Mouse (Mus musculus) heart, embryonic 14.5 days (tissue): ENCODE results near the gene Pde7b. TPM values are rescaled to one million over a fixed set of nuclear protein-coding genes. Genes with fewer than 3 reads are reported as not detected.

ENCODE experiments used
- ATAC-seq: fragments of 200-750 bp; cut with Nextera tagmentation; 2 replicates; pipeline ENCODE4 v1.8.0; 2017; ENCODE audit warnings: low read depth, moderate TSS enrichment; ENCODE audit not compliant: insufficient number of reproducible peaks, insufficient read depth, low FRiP score
- H3K27ac ChIP-seq, 2 experiments: fragments of 200-500 bp in 1 of 2; fragments of 300-500 bp in 1 of 2; sonication (generic) in 1 of 2; replicated peaks in 1 of 2; 2 replicates each; pipeline ENCODE4 v1.5.1; 2012 to 2014; ENCODE audit warnings: low read depth in 2 of 2, low read length in 2 of 2, control low read depth in 1 of 2, mild to moderate bottlenecking in 1 of 2, mixed read lengths in 1 of 2; ENCODE audit not compliant: control insufficient read depth in 1 of 2, insufficient read depth in 1 of 2
- H3K27me3 ChIP-seq: fragments of 300-500 bp; sonication (generic); 2 replicates; pipeline ENCODE4 v1.6.1; 2014; ENCODE audit warnings: mild to moderate bottlenecking, low read length, control low read depth; ENCODE audit not compliant: control insufficient read depth, insufficient read depth
- H3K36me3 ChIP-seq: fragments of 300-500 bp; sonication (generic); 2 replicates; pipeline ENCODE4 v1.6.1; 2014; ENCODE audit warnings: mild to moderate bottlenecking, control low read depth, low read length, mixed read lengths; ENCODE audit not compliant: control insufficient read depth, insufficient read depth
- H3K4me1 ChIP-seq, 2 experiments: fragments of 200-500 bp in 1 of 2; fragments of 300-500 bp in 1 of 2; sonication (generic) in 1 of 2; 2 replicates each; pipeline ENCODE4 v1.6.1; 2012 to 2014; ENCODE audit warnings: low read length in 2 of 2, control low read depth in 1 of 2, mixed read lengths in 1 of 2; ENCODE audit not compliant: control insufficient read depth in 2 of 2, insufficient read depth in 2 of 2
- H3K4me2 ChIP-seq: fragments of 300-500 bp; sonication (generic); 2 replicates; pipeline ENCODE4 v1.6.1; 2014; ENCODE audit warnings: mild to moderate bottlenecking, low read length
- H3K4me3 ChIP-seq, 2 experiments: fragments of 200-500 bp in 1 of 2; fragments of 300-500 bp in 1 of 2; sonication (generic) in 1 of 2; 2 replicates each; pipeline ENCODE4 v1.5.1; 2012 to 2014; ENCODE audit warnings: low read length in 2 of 2, mild to moderate bottlenecking in 2 of 2, control low read depth in 1 of 2, low read depth in 1 of 2, moderate library complexity in 1 of 2; ENCODE audit not compliant: control insufficient read depth in 1 of 2, insufficient read depth in 1 of 2
- H3K9ac ChIP-seq: fragments of 300-500 bp; sonication (generic); 2 replicates; pipeline ENCODE4 v1.6.1; 2014; ENCODE audit warnings: mild to moderate bottlenecking, low read length
- H3K9me3 ChIP-seq: fragments of 300-500 bp; sonication (generic); 2 replicates; pipeline ENCODE4 v1.6.1; 2016; ENCODE audit warnings: low read length, control low read depth; ENCODE audit not compliant: control insufficient read depth
- WGBS: fragments of 180-500 bp; shearing (Covaris S2); extraction: QIAGEN DNeasy Blood & Tissue Kit; methylation state at CpG from one replicate; pipeline ENCODE4 v1.1.7; 2014; 5-methylcytosine and 5-hydroxymethylcytosine counted together
- polyA plus RNA-seq: library from polyadenylated mRNA; unstranded; fragments of >200 nt; fragmentation: Nextera tagmentation; extraction: Ambion mirVana; gene quantifications from 2 replicates; pipeline ENCODE4 v1.2.1, GENCODE M21; 2014

Gene Pde7b
- polyA plus RNA-seq, 1 experiment from 2014 or later = 12.2 TPM

DNA sequence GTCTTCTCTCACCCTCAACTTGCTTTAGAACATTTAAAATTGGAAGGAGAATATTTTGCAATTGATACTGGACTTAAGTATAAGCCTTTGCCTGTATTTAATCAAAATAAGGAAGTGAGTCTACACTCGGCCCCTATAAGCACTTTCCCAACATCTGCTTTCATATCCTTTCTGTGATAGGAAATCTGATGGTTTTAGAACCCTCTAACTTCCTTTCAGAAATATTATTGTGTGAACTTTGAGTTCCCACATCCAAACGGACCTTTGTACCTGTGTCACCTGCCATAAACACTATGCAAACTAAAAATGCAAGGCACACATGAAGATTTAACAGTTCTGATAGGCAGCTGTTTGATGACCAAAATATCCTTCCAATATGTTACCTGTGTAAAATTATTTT lies 58.2 kb downstream of the Pde7b start:
- H3K4me3 ChIP-seq = no peak overlapping the region
- no peaks in the 10 kb centered on the region for H3K27me3 ChIP-seq
- H3K4me1 ChIP-seq = peaks cover 9 to 17% of the 10 kb centered on the region in 2 experiments
- H3K4me2 ChIP-seq = no peak overlapping the region
- no peaks in the 10 kb centered on the region for H3K9me3 ChIP-seq
- no peak overlapping the region for H3K27ac ChIP-seq
- H3K36me3 ChIP-seq = no peaks in the 10 kb centered on the region
- 52% methylated on average over 2 of the region's 2 CpGs for WGBS
- no peak overlapping the region for H3K9ac ChIP-seq
- ATAC-seq = no peak

DNA sequence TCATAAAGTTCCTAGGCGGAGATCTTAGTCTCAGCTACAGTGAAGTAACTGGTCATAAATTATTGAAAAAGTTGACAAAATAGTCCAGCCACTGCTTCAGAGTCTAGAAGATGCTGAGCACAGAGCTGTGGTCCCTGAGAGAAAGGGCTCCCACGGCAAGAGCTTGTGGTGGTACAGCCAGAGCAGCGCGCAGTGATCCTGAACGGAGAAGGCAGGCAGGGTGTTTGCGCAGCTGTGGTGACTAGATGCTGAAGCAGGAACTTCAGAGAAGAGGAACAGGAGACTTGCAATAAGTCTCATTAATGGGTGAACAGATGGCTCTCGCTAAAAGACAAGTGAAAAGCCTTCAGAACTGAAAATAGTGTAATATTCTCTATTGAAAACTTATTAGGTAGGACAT lies 61.9 kb downstream of the Pde7b start:
- Histone ChIP-seq H3K9ac (no peak overlapping the region), H3K27me3 (no peaks in the 10 kb centered on the region), H3K4me2 (no peak overlapping the region), H3K4me3 (no peak overlapping the region), H3K36me3 (no peaks in the 10 kb centered on the region), H3K4me1 (peaks cover 5 to 16% of the 10 kb centered on the region in 2 experiments), H3K27ac (no peak overlapping the region), H3K9me3 (no peaks in the 10 kb centered on the region)
- ATAC-seq = no peak
- 85% methylated on average over 7 of the region's 7 CpGs for WGBS

DNA sequence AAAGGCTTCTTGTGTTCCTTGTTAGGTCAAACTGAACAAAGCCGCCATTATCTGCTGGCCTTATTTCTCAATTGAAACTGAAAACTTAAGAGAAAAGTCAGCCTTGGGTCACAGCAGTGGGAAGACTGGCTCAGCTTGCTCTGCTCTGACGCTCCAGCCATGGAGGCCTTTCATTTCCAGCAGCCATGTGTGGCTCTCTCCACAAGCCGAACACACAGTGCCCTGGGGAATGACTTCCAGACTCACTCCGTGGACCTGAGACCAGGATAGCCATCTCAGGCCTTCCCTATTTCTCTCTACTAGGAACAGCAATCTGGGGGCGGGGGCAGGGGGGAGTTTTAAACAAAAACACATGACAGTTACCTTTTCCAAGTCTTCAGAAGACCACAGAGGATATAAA lies 63.2 kb downstream of the Pde7b start:
- H3K27me3 ChIP-seq = no peaks in the 10 kb centered on the region
- H3K9me3 ChIP-seq = no peaks in the 10 kb centered on the region
- no peaks in the 10 kb centered on the region for H3K36me3 ChIP-seq
- H3K4me2 ChIP-seq = no peak overlapping the region
- no peak overlapping the region for H3K4me3 ChIP-seq
- H3K27ac ChIP-seq = no peak overlapping the region
- no peak for ATAC-seq
- peaks cover 9 to 23% of the 10 kb centered on the region in 2 experiments for H3K4me1 ChIP-seq
- WGBS = 84% methylated on average over 5 of the region's 5 CpGs
- no peak overlapping the region for H3K9ac ChIP-seq

DNA sequence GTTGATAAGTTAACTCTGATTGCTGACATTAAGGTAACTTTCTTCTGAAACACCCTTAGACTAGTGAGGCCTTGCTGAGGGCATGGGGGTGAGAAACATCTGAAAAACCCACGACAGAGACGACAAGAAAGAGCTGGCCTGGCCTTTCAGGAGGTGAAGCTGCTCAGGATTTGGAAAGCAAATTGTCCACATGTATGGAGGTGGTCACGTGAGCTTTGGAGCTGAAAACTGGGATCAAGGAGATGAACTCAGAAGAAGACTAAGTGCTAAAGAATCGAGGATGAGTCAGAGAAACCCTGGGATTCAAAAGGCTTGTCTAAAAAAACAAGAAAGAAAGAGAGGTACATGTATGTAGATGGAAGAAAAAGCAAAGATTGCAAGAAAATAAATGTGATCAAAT lies 65.2 kb downstream of the Pde7b start:
- ATAC-seq = no peak
- no peak overlapping the region for H3K27ac ChIP-seq
- no peak overlapping the region for H3K4me2 ChIP-seq
- 77% methylated on average over 4 of the region's 4 CpGs for WGBS
- H3K9me3 ChIP-seq = no peaks in the 10 kb centered on the region
- no peaks in the 10 kb centered on the region for H3K36me3 ChIP-seq
- peaks cover 9 to 34% of the 10 kb centered on the region in 2 experiments for H3K4me1 ChIP-seq
- H3K27me3 ChIP-seq = no peaks in the 10 kb centered on the region
- H3K9ac ChIP-seq = no peak overlapping the region
- no peak overlapping the region for H3K4me3 ChIP-seq

DNA sequence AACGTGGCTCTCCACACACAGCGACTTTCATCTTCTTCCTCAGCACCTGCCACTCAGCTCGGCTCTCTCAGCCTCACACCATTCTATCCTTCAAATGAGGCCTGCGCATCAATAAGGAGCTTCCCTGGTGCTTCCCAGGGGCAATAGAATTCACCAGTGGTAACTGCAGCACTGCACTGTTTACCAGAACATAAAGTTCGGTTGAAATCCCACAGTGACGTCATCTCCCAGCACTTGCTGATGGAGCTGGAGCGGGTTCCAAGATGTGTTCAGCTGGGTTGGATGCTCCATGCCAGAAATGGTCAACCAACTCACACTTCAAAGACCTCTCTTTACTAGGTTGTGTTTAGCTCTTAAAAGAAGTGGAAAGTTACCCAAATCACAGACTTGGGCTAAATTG lies 65.6 kb downstream of the Pde7b start:
- H3K4me1 ChIP-seq = peaks cover 12 to 39% of the 10 kb centered on the region in 2 experiments
- WGBS = 81% methylated on average over 7 of the region's 7 CpGs
- H3K27ac ChIP-seq = no peak overlapping the region
- no peaks in the 10 kb centered on the region for H3K9me3 ChIP-seq
- no peaks in the 10 kb centered on the region for H3K27me3 ChIP-seq
- H3K4me3 ChIP-seq = no peak overlapping the region
- no peak overlapping the region for H3K4me2 ChIP-seq
- ATAC-seq = no peak
- H3K9ac ChIP-seq = no peak overlapping the region
- H3K36me3 ChIP-seq = no peaks in the 10 kb centered on the region

DNA sequence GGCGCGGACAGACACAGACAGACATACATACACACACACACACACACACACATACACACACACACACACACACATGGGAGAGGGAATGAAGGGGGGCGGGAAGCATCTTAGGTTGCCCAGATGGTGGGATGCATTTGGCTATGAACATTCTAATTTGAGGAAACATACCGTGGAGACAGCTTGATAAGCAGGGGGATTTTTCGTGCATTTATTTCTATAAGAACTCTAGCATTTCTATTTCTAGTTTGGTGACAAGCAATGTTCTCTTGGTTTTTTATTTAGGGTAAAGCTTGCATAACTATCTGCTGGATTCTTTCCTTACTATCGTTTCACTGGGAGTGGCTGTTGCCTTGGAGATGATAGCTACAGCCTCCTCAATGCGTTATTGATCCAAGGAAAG lies 66.2 kb downstream of the Pde7b start:
- no peak for ATAC-seq
- Histone ChIP-seq H3K27ac (no peak overlapping the region), H3K36me3 (no peaks in the 10 kb centered on the region), H3K4me1 (peaks cover 14 to 43% of the 10 kb centered on the region in 2 experiments), H3K9ac (no peak overlapping the region), H3K4me2 (no peak overlapping the region), H3K4me3 (no peak overlapping the region), H3K27me3 (no peaks in the 10 kb centered on the region), H3K9me3 (no peaks in the 10 kb centered on the region)
- 80% methylated on average over 7 of the region's 7 CpGs for WGBS

DNA sequence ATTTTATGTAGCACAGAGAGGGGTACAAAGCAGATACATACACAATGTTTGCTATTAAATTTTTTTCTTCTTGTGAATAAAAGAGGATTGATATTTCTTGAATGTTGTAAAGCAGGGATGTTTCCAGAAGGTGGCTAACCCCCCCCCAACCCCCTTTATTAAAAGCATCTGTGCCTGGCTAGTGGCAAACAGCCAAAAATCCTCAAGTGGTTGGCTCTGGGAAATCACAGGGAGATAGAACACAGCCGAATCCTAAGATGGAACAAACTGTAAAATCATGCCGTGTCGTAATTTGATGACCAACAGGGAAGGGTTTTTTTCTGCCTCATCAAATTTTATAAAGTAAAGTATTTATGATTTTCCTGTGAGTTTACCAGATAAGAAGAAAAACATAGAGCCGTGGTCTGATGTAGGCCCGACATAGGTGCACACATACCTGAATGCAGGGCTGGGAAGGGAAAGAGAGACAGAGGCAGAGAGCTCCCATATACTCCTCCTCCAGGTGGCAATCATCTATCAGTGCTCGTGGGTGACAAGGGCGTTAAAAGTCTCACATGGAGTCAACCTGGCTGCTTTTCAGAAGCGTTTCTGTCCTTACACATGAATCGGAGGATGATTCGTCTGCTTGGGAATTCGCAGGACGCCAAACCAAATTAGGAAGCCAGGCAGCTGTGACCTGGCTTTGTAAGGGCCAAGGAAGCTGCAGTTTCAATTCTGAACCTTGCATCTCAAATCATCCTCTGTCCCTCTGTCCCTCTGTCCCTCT lies 67.4 kb downstream of the Pde7b start:
- H3K27me3 ChIP-seq = no peaks in the 10 kb centered on the region
- H3K4me3 ChIP-seq = peak overlapping the region; percentile 5 to 8; a peak in 1 of 4 replicates
- 23% methylated on average over 12 of the region's 12 CpGs for WGBS
- H3K27ac ChIP-seq = peak overlapping the region; percentile 82 to 84
- peak overlapping the region; percentile 66 for H3K9ac ChIP-seq
- peak overlapping the region; percentile 62 for H3K4me2 ChIP-seq
- H3K9me3 ChIP-seq = no peaks in the 10 kb centered on the region
- H3K4me1 ChIP-seq = peaks cover 14 to 43% of the 10 kb centered on the region in 2 experiments
- no peaks in the 10 kb centered on the region for H3K36me3 ChIP-seq
- no peak for ATAC-seq

DNA sequence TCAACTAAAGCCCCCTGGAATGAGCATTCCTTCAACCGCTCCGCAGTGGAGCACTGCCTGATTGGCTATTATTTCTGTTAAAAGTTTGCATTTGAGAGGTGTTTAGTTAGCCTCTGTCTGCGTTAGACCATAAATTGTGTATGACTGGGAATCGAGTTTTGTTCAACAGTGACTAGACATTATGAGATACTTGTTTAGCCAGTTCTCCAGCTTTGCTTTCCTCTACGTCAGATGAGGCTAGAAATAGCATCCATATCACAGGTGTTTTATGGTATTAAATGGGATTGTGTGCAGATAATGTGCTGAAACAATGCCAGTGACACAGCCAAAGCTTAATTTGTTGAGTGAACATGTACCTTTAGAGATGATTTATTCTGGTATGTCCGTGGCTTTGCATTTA lies 70.3 kb downstream of the Pde7b start:
- Histone ChIP-seq H3K4me2 (no peak overlapping the region), H3K27ac (no peak overlapping the region), H3K27me3 (no peaks in the 10 kb centered on the region), H3K4me3 (no peak overlapping the region), H3K9me3 (no peaks in the 10 kb centered on the region), H3K36me3 (no peaks in the 10 kb centered on the region), H3K4me1 (peaks cover 14 to 43% of the 10 kb centered on the region in 2 experiments), H3K9ac (no peak overlapping the region)
- no peak for ATAC-seq
- WGBS = 71% methylated on average over 6 of the region's 6 CpGs
